Mouse (Mus musculus) forebrain, embryonic 15.5 days (tissue): ENCODE data around the gene Olfr1358. TPM values are rescaled to one million over a fixed set of nuclear protein-coding genes. Genes with fewer than 3 reads are reported as not detected.

Experiments used
- microRNA-seq: library from miRNA; unstranded; fragments of <30 nt; microRNA quantifications from one replicate; pipeline ENCODE4, GENCODE M21; 2016
- polyA plus RNA-seq: library from polyadenylated mRNA; unstranded; fragments of >200 nt; fragmentation: Nextera tagmentation; extraction: Ambion mirVana; gene quantifications from 2 replicates; pipeline ENCODE4 v1.2.1, GENCODE M21; 2015

The Olfr1358 gene
- polyA plus RNA-seq, 1 experiment from 2014 or later: not detected

Small RNA genes within 50 kb of the gene (microRNA-seq; reads per million reads assigned to microRNA genes)
- gene Gm27541: not detected

Other genes starting within 250 kb of the Olfr1358 start
- 69.9 and 72.2 TPM in 2 replicates for gene Agpat3, start 164.9 kb upstream of the Olfr1358 start, polyA plus RNA-seq
- gene Rrp1, start 104.4 kb upstream of the Olfr1358 start, polyA plus RNA-seq: 395 and 412 TPM in 2 replicates
- gene Cstb, start 91.8 kb upstream of the Olfr1358 start, polyA plus RNA-seq: 100 and 115 TPM in 2 replicates
- 13.6 and 13.9 TPM in 2 replicates for gene Pdxk, start 52.5 kb upstream of the Olfr1358 start, polyA plus RNA-seq
- gene Ilvbl, start 56.9 kb downstream of the Olfr1358 start, polyA plus RNA-seq: 39.7 and 40.6 TPM in 2 replicates
- 3.6 TPM in 2 replicates for gene Syde1, start 74.5 kb downstream of the Olfr1358 start, polyA plus RNA-seq
- not detected in 2 replicates for gene Olfr1357, start 100.6 kb downstream of the Olfr1358 start, polyA plus RNA-seq
- gene Casp14, start 200.9 kb downstream of the Olfr1358 start, polyA plus RNA-seq: not detected in 2 replicates
- 0.10 and 0.18 TPM in 2 replicates for gene Ccdc105, start 235.6 kb downstream of the Olfr1358 start, polyA plus RNA-seq